Comparison of ENCODE assay signal across 31 mouse cellular contexts in genomic region chr3:129845868-129846267, GRCm38 (mm10). TPM values are rescaled to one million over a fixed set of nuclear protein-coding genes. Genes with fewer than 3 reads are reported as not detected.
DNase-seq lines count a peak whose midpoint lies in the region; ATAC-seq and TF ChIP-seq lines count a peak whose summit lies in the region.
"Had no signal": no experiment of that assay in that cellular context is flagged by ENCODE, and none has a peak within 500 bp of the region (broad histone marks: within the 10 kb centered on the region; RNA-seq: fewer than 3 reads in every experiment).

No protein-coding gene starts in this region.

- H3K4me3 ChIP-seq in liver, adult 2 months (ENCODE audit: insufficient read depth, low read depth, low read length), result no peak overlapping the region; the same call in 1 of the 2 replicates
- H3K4me3 ChIP-seq in liver, embryonic 12.5 days, result no peak overlapping the region
- peak overlapping the region; percentile 36 for H3K4me3 ChIP-seq in liver, postnatal 0 days (ENCODE audit: low read depth, low read length)
- H3K4me3 ChIP-seq: embryonic facial prominence, embryonic 13.5 days; embryonic facial prominence, embryonic 15.5 days; erythroblast, embryonic 14.5 days; forebrain, embryonic 10.5 days; forebrain, embryonic 12.5 days had no signal

- DNase-seq in liver, adult 2 months (ENCODE audit: extremely low read depth, low read depth, low spot score), result peak; percentile 36
- no peak for DNase-seq in liver, postnatal 0 days
- DNase-seq in liver, result no peak
- DNase-seq in yolk sac, embryonic 10.5 days (ENCODE audit: low spot score), result peak; percentile 53
- no peak for DNase-seq in kidney, adult 11 months
- DNase-seq in frontal cortex, adult 2 months (ENCODE audit: extremely low spot score in 1 of 2, low spot score in 1 of 2), result no peak
- DNase-seq: adrenal gland, adult 2 months; adrenal gland, postnatal 10 days; adrenal gland, postnatal 25 days; cerebellum, adult 11 months; cerebellum, adult 18-20 months; cerebellum, adult 8-10 months; cerebellum, adult 9-11 months; cerebellum, postnatal 14 days; cerebellum, postnatal 36 days; embryo, embryonic 11 days had no signal

- peak overlapping the region; percentile 36; the same call in 1 of the 2 replicates for H3K9ac ChIP-seq in liver, adult 2 months (ENCODE audit: low read depth, low read length)
- no peak overlapping the region for H3K9ac ChIP-seq in liver, embryonic 12.5 days
- 0 out of 2 replicates have a peak overlapping the region, but pooled peaks have one; percentile 27 for H3K9ac ChIP-seq in liver, postnatal 0 days (replicated peaks)
- H3K9ac ChIP-seq: embryonic facial prominence, embryonic 13.5 days; embryonic facial prominence, embryonic 15.5 days; forebrain, embryonic 12.5 days had no signal

- no peak for TF ChIP-seq POLR2A in liver, adult 2 months (IDR thresholded peaks at IDR 0.05; ENCODE audit: extremely low read depth, insufficient read depth, low read length)

- no peak for TF ChIP-seq EP300 in liver, postnatal 0 days (IDR thresholded peaks at IDR 0.05; ENCODE audit: low read depth)

- peaks cover 10% of the 10 kb centered on the region; the same call in 1 of the 2 replicates for H3K36me3 ChIP-seq in liver, adult 2 months (ENCODE audit: control insufficient read depth, insufficient read depth, low read length)
- no peaks in the 10 kb centered on the region for H3K36me3 ChIP-seq in liver, embryonic 12.5 days
- H3K36me3 ChIP-seq in liver, postnatal 0 days (replicated peaks; ENCODE audit: insufficient read depth, low read length), result no peaks in the 10 kb centered on the region; the same call in 1 of the 2 replicates
- H3K36me3 ChIP-seq: embryonic facial prominence, embryonic 13.5 days; embryonic facial prominence, embryonic 15.5 days; forebrain, embryonic 10.5 days; forebrain, embryonic 12.5 days; G1E had no signal

- no peak for TF ChIP-seq CTCF in liver, adult 2 months (IDR thresholded peaks at IDR 0.05; ENCODE audit: low read depth, low read length)
- no peak for TF ChIP-seq CTCF in liver, postnatal 0 days (IDR thresholded peaks at IDR 0.05; ENCODE audit: low read depth)

- H3K4me1 ChIP-seq in liver, adult 2 months (ENCODE audit: control insufficient read depth, insufficient read depth, low read length), result peaks cover 8% of the 10 kb centered on the region
- no peaks in the 10 kb centered on the region for H3K4me1 ChIP-seq in liver, embryonic 12.5 days
- peaks cover 9% of the 10 kb centered on the region for H3K4me1 ChIP-seq in liver, postnatal 0 days (ENCODE audit: insufficient read depth)
- H3K4me1 ChIP-seq: embryonic facial prominence, embryonic 13.5 days; embryonic facial prominence, embryonic 15.5 days; forebrain, embryonic 10.5 days; forebrain, embryonic 12.5 days had no signal

- H3K79me2 ChIP-seq in liver, adult 2 months (ENCODE audit: control insufficient read depth, insufficient read depth, low read length), result peaks cover 14% of the 10 kb centered on the region

- no peaks in the 10 kb centered on the region for H3K9me3 ChIP-seq in liver, embryonic 12.5 days (replicated peaks)
- no peaks in the 10 kb centered on the region for H3K9me3 ChIP-seq in liver, postnatal 0 days (ENCODE audit: low read length)
- H3K9me3 ChIP-seq: embryonic facial prominence, embryonic 13.5 days; embryonic facial prominence, embryonic 15.5 days; forebrain, embryonic 10.5 days; forebrain, embryonic 12.5 days; G1E had no signal

- H3K27me3 ChIP-seq in liver, adult 2 months (ENCODE audit: control insufficient read depth, insufficient read depth, low read length), result no peaks in the 10 kb centered on the region
- no peaks in the 10 kb centered on the region for H3K27me3 ChIP-seq in liver, embryonic 12.5 days (replicated peaks)
- no peaks in the 10 kb centered on the region for H3K27me3 ChIP-seq in liver, postnatal 0 days (ENCODE audit: insufficient read depth, low read length)
- H3K27me3 ChIP-seq: embryonic facial prominence, embryonic 13.5 days; embryonic facial prominence, embryonic 15.5 days; forebrain, embryonic 12.5 days had no signal

- no peak for ATAC-seq in liver, embryonic 12.5 days
- peak; percentile 94 for ATAC-seq in liver, postnatal 0 days
- peak; percentile 66 for ATAC-seq in granulocyte monocyte progenitor cell, adult 5-6 weeks (replicated peaks; ENCODE audit: poor library complexity, severe bottlenecking)
- ATAC-seq: forebrain, embryonic 14.5 days; forebrain, embryonic 16.5 days; Patski had no signal

- 19% methylated on average over 2 of the region's 2 CpGs for WGBS in liver, adult 2 months
- 47% methylated on average over 2 of the region's 2 CpGs for WGBS in liver, embryonic 12.5 days (ENCODE audit: insufficient replicate concordance)
- 42% methylated on average over 2 of the region's 2 CpGs for WGBS in liver, postnatal 0 days (ENCODE audit: insufficient replicate concordance)

- H3K4me2 ChIP-seq in liver, embryonic 12.5 days, result no peak overlapping the region
- H3K4me2 ChIP-seq in liver, postnatal 0 days (ENCODE audit: low read depth, low read length), result peak overlapping the region; percentile 53
- H3K4me2 ChIP-seq: embryonic facial prominence, embryonic 13.5 days; embryonic facial prominence, embryonic 15.5 days; forebrain, embryonic 12.5 days had no signal

- H3K27ac ChIP-seq in liver, adult 2 months (replicated peaks; ENCODE audit: insufficient read depth, low read depth, low read length), result peak overlapping the region; percentile 53
- no peak overlapping the region for H3K27ac ChIP-seq in liver, embryonic 12.5 days
- H3K27ac ChIP-seq in liver, postnatal 0 days (ENCODE audit: low read depth), result peak overlapping the region; percentile 85
- H3K27ac ChIP-seq: embryonic facial prominence, embryonic 13.5 days; embryonic facial prominence, embryonic 15.5 days; forebrain, embryonic 10.5 days; forebrain, embryonic 12.5 days had no signal

RNA-seq across cellular contexts. Expression of gene Cfi, which starts 10.2 kb away (rescaled TPM):
- 755 and 813 TPM in 2 replicates for total RNA-seq in liver, adult 2 months (2014; rRNA removed)
- polyA plus RNA-seq in liver, adult 2 months (2012; rRNA removed), result 250 and 347 TPM in 2 replicates
- polyA plus RNA-seq in liver, embryonic 12.5 days (2016; fragmentation: Nextera tagmentation; extraction: Ambion mirVana), result 86.6 and 90.7 TPM in 2 replicates
- 444 and 454 TPM in 2 replicates for polyA plus RNA-seq in liver, postnatal 0 days (2015; fragmentation: Nextera tagmentation; extraction: Ambion mirVana)
- total RNA-seq in granulocyte monocyte progenitor cell, adult 5-6 weeks (2014; fragmentation: Nextera tagmentation), result not detected in 2 replicates
- not detected in 2 replicates for total RNA-seq in granulocyte monocyte progenitor cell, adult 5-6 weeks (2017)
- 0.06 TPM in 1 of 2 replicates, not detected in the other for polyA plus RNA-seq in frontal cortex, adult 2 months (2012; rRNA removed)
- total RNA-seq: adrenal gland, postnatal 25 days; common myeloid progenitor, adult 5-6 weeks; G1E had no signal
- polyA plus RNA-seq: C2C12, G1E had no signal

RNA-seq across cellular contexts. Expression of gene Gar1, which starts 14.7 kb away (rescaled TPM):
- 2.8 and 4.5 TPM in 2 replicates for total RNA-seq in liver, adult 2 months (2014; rRNA removed)
- polyA plus RNA-seq in liver, adult 2 months (2012; rRNA removed), result 10.7 and 14.3 TPM in 2 replicates
- polyA plus RNA-seq in liver, embryonic 12.5 days (2016; fragmentation: Nextera tagmentation; extraction: Ambion mirVana), result 125 and 131 TPM in 2 replicates
- 23.2 and 25.7 TPM in 2 replicates for polyA plus RNA-seq in liver, postnatal 0 days (2015; fragmentation: Nextera tagmentation; extraction: Ambion mirVana)
- 137 and 179 TPM in 2 replicates for total RNA-seq in granulocyte monocyte progenitor cell, adult 5-6 weeks (2014; fragmentation: Nextera tagmentation)
- total RNA-seq in granulocyte monocyte progenitor cell, adult 5-6 weeks (2017), result 23.3 and 26.8 TPM in 2 replicates
- polyA plus RNA-seq in frontal cortex, adult 2 months (2012; rRNA removed), result 53.9 and 54.8 TPM in 2 replicates

RNA-seq across cellular contexts. Expression of gene Rrh, which starts 23.5 kb away (rescaled TPM):
- 0.09 TPM in 1 of 2 replicates, not detected in the other for total RNA-seq in liver, adult 2 months (2014; rRNA removed)
- polyA plus RNA-seq in liver, adult 2 months (2012; rRNA removed), result not detected in 2 replicates
- polyA plus RNA-seq in liver, embryonic 12.5 days (2016; fragmentation: Nextera tagmentation; extraction: Ambion mirVana), result 0.04 TPM in 1 of 2 replicates, not detected in the other
- polyA plus RNA-seq in liver, postnatal 0 days (2015; fragmentation: Nextera tagmentation; extraction: Ambion mirVana), result not detected in 2 replicates
- not detected in 2 replicates for total RNA-seq in granulocyte monocyte progenitor cell, adult 5-6 weeks (2014; fragmentation: Nextera tagmentation)
- total RNA-seq in granulocyte monocyte progenitor cell, adult 5-6 weeks (2017), result 0.31 TPM in 1 of 2 replicates, not detected in the other
- 0.66 and 0.86 TPM in 2 replicates for polyA plus RNA-seq in frontal cortex, adult 2 months (2012; rRNA removed)
- polyA plus RNA-seq: adrenal gland, adult 2 months; erythroblast, embryonic 14.5 days; G1E had no signal

RNA-seq across cellular contexts. Expression of gene Pla2g12a, which starts 32.5 kb away (rescaled TPM):
- 11.2 and 30.9 TPM in 2 replicates for total RNA-seq in liver, adult 2 months (2014; rRNA removed)
- polyA plus RNA-seq in liver, adult 2 months (2012; rRNA removed), result 21.7 and 23.4 TPM in 2 replicates
- 107 and 112 TPM in 2 replicates for polyA plus RNA-seq in liver, embryonic 12.5 days (2016; fragmentation: Nextera tagmentation; extraction: Ambion mirVana)
- 58.4 and 61.3 TPM in 2 replicates for polyA plus RNA-seq in liver, postnatal 0 days (2015; fragmentation: Nextera tagmentation; extraction: Ambion mirVana)
- total RNA-seq in granulocyte monocyte progenitor cell, adult 5-6 weeks (2014; fragmentation: Nextera tagmentation), result 13.4 and 30.8 TPM in 2 replicates
- 14.1 and 20.9 TPM in 2 replicates for total RNA-seq in granulocyte monocyte progenitor cell, adult 5-6 weeks (2017)
- 31.4 and 33.6 TPM in 2 replicates for polyA plus RNA-seq in frontal cortex, adult 2 months (2012; rRNA removed)

RNA-seq across cellular contexts. Expression of gene Lrit3, which starts 42.0 kb away (rescaled TPM):
- not detected in 2 replicates for total RNA-seq in liver, adult 2 months (2014; rRNA removed)
- not detected in 2 replicates for polyA plus RNA-seq in liver, adult 2 months (2012; rRNA removed)
- polyA plus RNA-seq in liver, embryonic 12.5 days (2016; fragmentation: Nextera tagmentation; extraction: Ambion mirVana), result not detected in 2 replicates
- not detected in 2 replicates for polyA plus RNA-seq in liver, postnatal 0 days (2015; fragmentation: Nextera tagmentation; extraction: Ambion mirVana)
- not detected in 2 replicates for total RNA-seq in granulocyte monocyte progenitor cell, adult 5-6 weeks (2014; fragmentation: Nextera tagmentation)
- total RNA-seq in granulocyte monocyte progenitor cell, adult 5-6 weeks (2017), result not detected in 2 replicates
- polyA plus RNA-seq in frontal cortex, adult 2 months (2012; rRNA removed), result 0.13 and 0.16 TPM in 2 replicates
- total RNA-seq: adrenal gland, adult 2 months; adrenal gland, postnatal 10 days; adrenal gland, postnatal 25 days; adrenal gland, postnatal 4 days; common myeloid progenitor, adult 5-6 weeks had no signal
- polyA plus RNA-seq: adrenal gland, adult 2 months; C2C12; embryonic facial prominence, embryonic 11.5 days; embryonic facial prominence, embryonic 13.5 days; embryonic facial prominence, embryonic 15.5 days; erythroblast, embryonic 14.5 days; forebrain, embryonic 10.5 days; forebrain, embryonic 12.5 days; forebrain, embryonic 14.5 days; forebrain, embryonic 16.5 days; G1E; Patski had no signal

Comparison
In these comparisons a context has a peak if more than half of its experiments do, and no peak if none do; other contexts are left out.
1. DNase-seq: peak in liver, adult 2 months (single experiment) and yolk sac, embryonic 10.5 days (single experiment); none in liver, postnatal 0 days (single experiment), liver (single experiment), kidney, adult 11 months (single experiment) and frontal cortex, adult 2 months (0 of 2).
2. RNA of gene Cfi, which starts 10.2 kb away (polyA plus RNA-seq): 444 to 454 TPM in liver, postnatal 0 days, 250 to 347 TPM in liver, adult 2 months and 86.6 to 90.7 TPM in liver, embryonic 12.5 days; 0.06 TPM in frontal cortex, adult 2 months; every median in the first group is over 10 times any median in the second.